Mouse (Mus musculus) urinary bladder, postnatal 0 days (tissue): ENCODE measurements around the gene Cdrt4. TPM values are rescaled to one million over a fixed set of nuclear protein-coding genes. Genes with fewer than 3 reads are reported as not detected.

Experiments used
- polyA plus RNA-seq: library from polyadenylated mRNA; unstranded; fragments of >200 nt; fragmentation: Nextera tagmentation; extraction: Ambion mirVana; gene quantifications from 2 replicates; pipeline ENCODE4 v1.2.1, GENCODE M21; 2015

Gene Cdrt4
- polyA plus RNA-seq: not detected in 2 replicates

DNA sequence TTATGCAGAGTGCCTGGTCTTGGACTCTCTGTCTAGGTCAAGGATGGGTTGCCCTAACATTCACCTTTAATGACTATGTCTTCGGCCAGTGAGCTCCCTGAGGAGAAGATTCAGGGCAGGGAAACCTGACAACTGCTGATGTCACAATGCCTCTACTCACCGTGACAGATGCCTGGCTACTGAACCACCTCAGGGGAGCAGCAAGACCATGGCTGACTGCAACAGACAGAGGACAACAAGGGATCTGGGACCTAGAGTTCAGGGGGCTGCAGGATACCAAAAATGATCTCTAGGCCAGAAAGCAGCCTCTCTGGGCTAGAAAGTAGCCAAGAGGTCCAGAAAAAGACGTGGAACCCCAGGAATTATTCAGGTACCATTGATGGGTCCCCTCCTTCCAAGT, at the start of gene Cdrt4:
Gene Cdrt4 (plus strand): TSS at position 182 of the 400 bp plus-strand sequence.

Other genes with a start within 250 kb of the Cdrt4 start
- 3.5 and 3.9 TPM in 2 replicates for gene Zfp287, start 219.3 kb upstream of the Cdrt4 start, polyA plus RNA-seq
- gene Gm10428, start 198.1 kb upstream of the Cdrt4 start, polyA plus RNA-seq: not detected in 2 replicates
- 4.0 and 4.8 TPM in 2 replicates for gene Zfp286, start 161.7 kb upstream of the Cdrt4 start, polyA plus RNA-seq
- 22.9 and 29.0 TPM in 2 replicates for gene Trim16, start 131.0 kb upstream of the Cdrt4 start, polyA plus RNA-seq
- 0.20 and 0.53 TPM in 2 replicates for gene Fbxw10, start 104.1 kb upstream of the Cdrt4 start, polyA plus RNA-seq
- 53.7 and 56.3 TPM in 2 replicates for gene Tvp23b, start 71.7 kb upstream of the Cdrt4 start, polyA plus RNA-seq
- not detected in 2 replicates for gene Tekt3, start 110.5 kb downstream of the Cdrt4 start, polyA plus RNA-seq
- 255 and 372 TPM in 2 replicates for gene Pmp22, start 177.8 kb downstream of the Cdrt4 start, polyA plus RNA-seq